Mouse (Mus musculus) retina, postnatal 7 days (tissue): ENCODE data around the gene Sntb2.
"Not testable (repeated sequence)": the region's sequence is repeated elsewhere in the genome, so short reads cannot be mapped to it uniquely, and the experiment has no call there.

Experiments used
- DNase-seq: peaks from one replicate; pipeline ENCODE4 v3.0.0-alpha.2; 2012; ENCODE audit warnings: low read depth, low spot score

Gene Sntb2

GRCm38 (mm10) chr8:106972538-106973264 is 37.2 kb downstream of the Sntb2 start:
- DNase-seq: no peak

- DNase-seq: not testable (repeated sequence)
These were observed 38.0 kb downstream of the Sntb2 start for GRCm38 (mm10) chr8:106973526-106973925.

GRCm38 (mm10) chr8:106974754-106975153 is 39.2 kb downstream of the Sntb2 start:
- DNase-seq: no peak

GRCm38 (mm10) chr8:106975764-106976163 is 40.2 kb downstream of the Sntb2 start:
- no peak for DNase-seq

- DNase-seq: no peak
These were observed 40.9 kb downstream of the Sntb2 start for GRCm38 (mm10) chr8:106976436-106976835.

- DNase-seq: peak; percentile 20
These were observed 43.3 kb downstream of the Sntb2 start for GRCm38 (mm10) chr8:106978755-106979251.

DNA sequence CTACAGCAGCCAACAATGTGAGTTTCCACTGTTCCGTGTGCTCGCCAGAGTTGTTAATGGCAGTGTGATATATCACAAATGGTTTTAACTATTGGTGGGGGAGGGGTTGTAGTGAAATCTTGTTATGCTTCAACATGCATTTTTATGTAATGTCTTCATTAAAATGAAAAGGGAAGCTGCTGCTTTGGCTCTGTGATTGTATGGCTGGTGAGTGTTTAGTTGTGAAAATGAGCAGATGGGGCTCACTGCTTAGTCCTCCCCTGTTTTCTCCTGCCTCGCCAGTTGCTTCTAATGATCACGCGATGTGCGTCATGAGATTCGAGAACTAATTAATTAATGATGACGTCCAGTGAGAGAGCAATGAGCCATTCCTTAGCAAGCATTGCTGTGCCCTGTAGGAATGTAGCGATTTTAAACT is 49.9 kb downstream of the Sntb2 start:
- no peak for DNase-seq

DNA sequence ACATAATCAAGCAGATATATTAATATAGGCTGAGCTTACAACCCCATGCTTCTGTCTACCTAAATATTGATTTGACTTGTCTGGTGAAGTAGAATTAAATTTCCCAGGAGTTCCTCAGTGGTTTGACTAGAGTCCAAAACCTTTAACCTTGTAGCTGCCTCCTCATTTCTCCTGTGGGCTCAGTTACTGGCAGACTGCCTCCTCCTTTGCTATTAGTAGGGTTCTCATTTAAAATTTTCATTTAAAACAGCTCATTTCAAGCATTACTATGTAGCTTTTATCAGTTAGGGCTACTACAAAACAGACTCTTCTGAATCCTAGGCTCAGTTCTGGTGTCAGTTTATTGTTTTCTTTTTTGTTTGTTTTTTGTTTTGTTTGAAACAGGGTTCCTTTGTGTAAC is 50.4 kb downstream of the Sntb2 start:
- no peak for DNase-seq

DNA sequence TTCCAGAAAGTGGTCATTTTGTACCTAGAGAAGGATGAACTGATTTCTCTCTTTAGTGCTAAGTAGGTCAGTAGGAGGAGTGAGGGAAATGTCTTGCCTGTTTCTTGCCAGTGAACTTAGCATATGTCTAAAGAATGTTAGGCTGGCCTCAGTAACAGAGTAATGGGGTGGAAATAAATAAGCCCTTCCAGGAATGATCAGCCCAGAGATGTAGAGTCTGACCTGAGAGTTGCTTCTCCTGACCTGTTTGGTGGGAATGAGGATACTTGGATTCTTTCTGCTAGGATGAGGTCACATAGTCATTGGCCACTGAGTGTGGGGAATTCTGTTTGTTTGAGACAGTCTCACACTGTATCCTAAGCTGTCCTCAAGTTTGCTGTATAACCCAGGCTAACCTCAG is 52.0 kb downstream of the Sntb2 start:
- DNase-seq: no peak

DNA sequence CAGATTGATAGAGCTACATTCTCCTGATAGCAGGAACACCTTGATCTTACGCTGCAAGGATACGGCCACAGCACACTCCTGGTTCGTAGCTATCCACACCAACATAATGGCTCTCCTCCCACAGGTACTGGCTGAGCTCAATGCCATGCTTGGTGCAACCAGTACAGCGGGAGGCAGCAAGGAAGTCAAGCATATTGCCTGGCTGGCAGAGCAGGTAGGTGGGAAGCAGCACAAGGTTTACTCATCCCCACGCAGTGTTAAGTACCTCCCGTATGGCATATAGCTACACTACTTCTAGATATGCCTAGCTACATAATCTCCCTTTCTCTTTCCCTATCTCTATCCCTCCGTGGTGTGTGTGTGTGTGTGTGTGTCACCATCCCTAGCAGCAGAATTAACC is 55.8 kb downstream of the Sntb2 start:
- DNase-seq: no peak

- not testable (repeated sequence) for DNase-seq
These were observed 60.8 kb downstream of the Sntb2 start for GRCm38 (mm10) chr8:106996339-106996738.

DNA sequence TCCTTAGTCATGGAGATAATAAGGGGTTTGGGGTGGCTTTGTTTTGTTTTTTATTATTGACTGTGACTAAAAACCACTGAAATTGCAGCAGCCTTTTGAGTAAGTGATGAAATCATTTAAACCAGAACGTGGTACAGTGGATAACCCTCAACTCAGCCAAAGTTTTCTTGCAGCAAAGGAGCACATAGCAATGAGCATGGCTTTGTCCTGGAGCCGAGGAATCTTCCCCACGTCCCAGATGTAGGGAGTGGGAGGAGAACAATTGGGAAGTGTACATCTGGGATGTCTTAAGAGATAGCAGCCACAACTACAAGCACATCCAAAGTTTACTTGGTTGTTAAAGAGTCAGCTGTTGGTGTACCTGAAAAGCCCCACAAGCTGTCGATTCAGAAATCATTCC is 61.9 kb downstream of the Sntb2 start:
- DNase-seq: no peak

DNA sequence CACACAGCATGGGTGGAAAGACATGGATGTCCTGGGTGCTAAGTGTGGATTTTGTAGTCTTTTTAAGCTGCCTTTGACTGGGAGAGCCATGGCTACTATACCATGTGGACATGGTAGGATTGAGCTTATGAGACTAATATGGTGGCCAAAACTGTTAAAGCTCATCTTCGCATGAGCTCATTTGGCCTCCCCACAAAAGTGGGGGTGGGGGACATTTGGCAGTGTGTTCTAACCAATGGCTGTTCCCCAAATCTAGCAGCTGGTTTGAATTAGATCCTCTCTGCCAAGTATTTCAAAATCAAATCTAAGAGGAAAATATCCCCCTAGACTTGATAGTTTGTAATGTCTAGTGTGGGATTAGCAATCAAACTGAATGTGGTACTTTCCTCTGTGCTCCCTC is 63.5 kb downstream of the Sntb2 start:
- no peak for DNase-seq

DNA sequence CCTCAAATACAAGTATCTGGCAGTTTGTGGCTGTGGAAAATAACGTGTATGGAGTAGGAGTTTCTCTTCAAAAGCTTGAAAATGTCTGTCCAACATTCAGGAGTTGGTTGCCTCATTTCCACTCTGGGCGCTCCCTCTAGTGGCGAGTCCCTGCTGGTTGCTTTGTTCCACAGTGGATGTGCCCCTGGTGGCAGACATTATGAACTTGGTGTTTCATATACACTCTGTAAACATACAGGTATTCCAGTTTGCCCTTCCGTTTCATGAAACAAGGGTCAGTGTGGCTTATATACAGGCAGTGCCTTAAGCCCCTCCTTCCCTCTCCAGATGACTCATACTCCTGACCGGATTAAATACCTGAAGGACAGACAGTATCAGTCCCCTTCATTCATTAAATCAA is 67.0 kb downstream of the Sntb2 start:
- DNase-seq: peak; percentile 74

GRCm38 (mm10) chr8:107007795-107008194 is 72.2 kb downstream of the Sntb2 start:
- DNase-seq: no peak

GRCm38 (mm10) chr8:107012666-107013065 is 77.1 kb downstream of the Sntb2 start:
- no peak for DNase-seq

DNA sequence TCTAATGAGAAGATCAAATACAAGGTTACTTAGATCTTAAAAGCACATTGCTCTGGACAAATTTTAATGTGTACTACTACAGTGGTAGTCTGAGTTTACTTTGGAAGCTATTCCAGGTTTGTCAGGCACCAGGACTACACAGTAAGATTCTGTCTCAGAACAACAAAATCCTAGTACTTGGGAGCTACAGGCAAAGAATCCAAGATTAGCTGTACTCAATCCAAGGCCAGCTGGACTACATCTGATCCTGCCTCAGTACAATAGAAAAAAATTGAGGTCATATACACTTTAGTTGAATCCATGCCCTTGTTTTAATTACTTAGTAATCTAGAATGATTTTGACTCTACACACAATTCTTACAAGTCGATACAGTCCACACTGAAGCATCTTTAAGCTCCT is 79.4 kb downstream of the Sntb2 start:
- DNase-seq: no peak

DNA sequence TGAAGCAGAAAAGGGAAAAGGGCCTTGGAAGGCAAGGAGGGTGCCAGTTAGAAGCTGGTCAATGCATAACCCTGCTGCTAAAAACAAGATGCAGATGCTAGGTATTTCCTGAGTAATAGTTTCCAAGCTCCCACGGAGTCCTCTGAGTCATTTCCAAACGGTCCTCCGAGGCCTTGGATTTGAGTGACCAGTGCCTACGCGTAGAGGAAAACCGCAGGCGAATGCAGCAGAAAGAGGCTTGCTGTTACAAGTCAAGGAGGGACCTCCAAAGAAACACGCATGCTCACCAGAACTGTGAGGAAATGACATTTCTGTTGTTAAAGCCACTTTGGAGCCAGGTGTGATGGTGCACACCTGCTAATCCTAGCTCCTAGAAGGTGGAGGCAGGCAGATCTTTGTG is 87.9 kb downstream of the Sntb2 start:
- no peak for DNase-seq

- DNase-seq: no peak
These were observed 93.8 kb downstream of the Sntb2 start for GRCm38 (mm10) chr8:107029310-107029709.

GRCm38 (mm10) chr8:107030058-107030457 is 94.5 kb downstream of the Sntb2 start:
- DNase-seq: no peak

GRCm38 (mm10) chr8:107030650-107031576 is 95.4 kb downstream of the Sntb2 start, which contains the start of gene Vps4a:
Vps4a (plus strand) TSS chr8:107031222.
- DNase-seq: peak; percentile 91

- DNase-seq: no peak
These were observed 96.1 kb downstream of the Sntb2 start for GRCm38 (mm10) chr8:107031577-107032090.
